Mouse (Mus musculus): Measurements from ENCODE around the gene Spata32. TPM values are rescaled to one million over a fixed set of nuclear protein-coding genes. Genes with fewer than 3 reads are reported as not detected.

Gene Spata32
- polyA plus RNA-seq, 1 experiment from 2014 or later, result 1.3 TPM

GRCm38 (mm10) chr11:103175688-103176442 is 42.4 kb downstream of the Spata32 start:
- no peak overlapping the region for H3K9ac ChIP-seq (ENCODE audit: low read depth, low read length)
- H3K4me1 ChIP-seq (ENCODE audit: control insufficient read depth, insufficient read depth, low read depth, low read length), result peaks cover 16% of the 10 kb centered on the region
- no peak for ATAC-seq
- no peaks in the 10 kb centered on the region for H3K36me3 ChIP-seq (ENCODE audit: control insufficient read depth, insufficient read depth, low read length)
- no peak overlapping the region for H3K4me2 ChIP-seq (ENCODE audit: low read length)
- H3K4me3 ChIP-seq (ENCODE audit: low read length), result no peak overlapping the region
- 75% methylated on average over 14 of the region's 14 CpGs for WGBS
- no peaks in the 10 kb centered on the region for H3K9me3 ChIP-seq (ENCODE audit: control insufficient read depth, low read length)
- H3K27me3 ChIP-seq (replicated peaks; ENCODE audit: control insufficient read depth, insufficient read depth, low read length), result no peaks in the 10 kb centered on the region
- no peak overlapping the region for H3K27ac ChIP-seq (ENCODE audit: low read depth, low read length)

- peaks cover 18% of the 10 kb centered on the region for H3K4me1 ChIP-seq (ENCODE audit: control insufficient read depth, insufficient read depth, low read depth, low read length)
- H3K36me3 ChIP-seq (ENCODE audit: control insufficient read depth, insufficient read depth, low read length), result no peaks in the 10 kb centered on the region
- WGBS, result 52% methylated on average over 8 of the region's 8 CpGs
- no peak overlapping the region; the same call in 1 of the 2 replicates for H3K9ac ChIP-seq (ENCODE audit: low read depth, low read length)
- no peak overlapping the region for H3K4me3 ChIP-seq (ENCODE audit: low read length)
- no peak overlapping the region for H3K27ac ChIP-seq (ENCODE audit: low read depth, low read length)
- no peaks in the 10 kb centered on the region for H3K9me3 ChIP-seq (ENCODE audit: control insufficient read depth, low read length)
- no peak for ATAC-seq
- no peak overlapping the region for H3K4me2 ChIP-seq (ENCODE audit: low read length)
- H3K27me3 ChIP-seq (replicated peaks; ENCODE audit: control insufficient read depth, insufficient read depth, low read length), result no peaks in the 10 kb centered on the region
These were observed 43.3 kb downstream of the Spata32 start for GRCm38 (mm10) chr11:103174891-103175391.

- ATAC-seq, result no peak
- H3K36me3 ChIP-seq (ENCODE audit: control insufficient read depth, insufficient read depth, low read length), result no peaks in the 10 kb centered on the region
- H3K27ac ChIP-seq (ENCODE audit: low read depth, low read length), result no peak overlapping the region
- no peaks in the 10 kb centered on the region for H3K27me3 ChIP-seq (replicated peaks; ENCODE audit: control insufficient read depth, insufficient read depth, low read length)
- H3K4me1 ChIP-seq (ENCODE audit: control insufficient read depth, insufficient read depth, low read depth, low read length), result peaks cover 20% of the 10 kb centered on the region
- no peak overlapping the region for H3K4me3 ChIP-seq (ENCODE audit: low read length)
- no peak overlapping the region for H3K9ac ChIP-seq (ENCODE audit: low read depth, low read length)
- H3K4me2 ChIP-seq (ENCODE audit: low read length), result no peak overlapping the region
- WGBS, result 76% methylated on average over 5 of the region's 5 CpGs
- H3K9me3 ChIP-seq (ENCODE audit: control insufficient read depth, low read length), result no peaks in the 10 kb centered on the region
These were observed 43.8 kb downstream of the Spata32 start for GRCm38 (mm10) chr11:103174411-103174832.

- H3K4me3 ChIP-seq (ENCODE audit: low read length), result no peak overlapping the region
- no peak for ATAC-seq
- no peak overlapping the region for H3K4me2 ChIP-seq (ENCODE audit: low read length)
- 89% methylated on average over 11 of the region's 11 CpGs for WGBS
- no peak overlapping the region for H3K27ac ChIP-seq (ENCODE audit: low read depth, low read length)
- no peaks in the 10 kb centered on the region for H3K36me3 ChIP-seq (ENCODE audit: control insufficient read depth, insufficient read depth, low read length)
- no peaks in the 10 kb centered on the region for H3K9me3 ChIP-seq (ENCODE audit: control insufficient read depth, low read length)
- H3K27me3 ChIP-seq (replicated peaks; ENCODE audit: control insufficient read depth, insufficient read depth, low read length), result no peaks in the 10 kb centered on the region
- H3K4me1 ChIP-seq (ENCODE audit: control insufficient read depth, insufficient read depth, low read depth, low read length), result peaks cover 25% of the 10 kb centered on the region
- H3K9ac ChIP-seq (ENCODE audit: low read depth, low read length), result no peak overlapping the region
These were observed 44.4 kb downstream of the Spata32 start for GRCm38 (mm10) chr11:103173771-103174344.

GRCm38 (mm10) chr11:103173041-103173770 is 45.0 kb downstream of the Spata32 start:
- H3K36me3 ChIP-seq (ENCODE audit: control insufficient read depth, insufficient read depth, low read length), result no peaks in the 10 kb centered on the region
- no peak overlapping the region for H3K27ac ChIP-seq (ENCODE audit: low read depth, low read length)
- WGBS, result 89% methylated on average over 7 of the region's 7 CpGs
- H3K4me2 ChIP-seq (ENCODE audit: low read length), result no peak overlapping the region; the same call in 1 of the 2 replicates
- H3K9ac ChIP-seq (ENCODE audit: low read depth, low read length), result no peak overlapping the region
- H3K4me1 ChIP-seq (ENCODE audit: control insufficient read depth, insufficient read depth, low read depth, low read length), result peaks cover 26% of the 10 kb centered on the region
- H3K4me3 ChIP-seq (ENCODE audit: low read length), result no peak overlapping the region
- H3K27me3 ChIP-seq (replicated peaks; ENCODE audit: control insufficient read depth, insufficient read depth, low read length), result no peaks in the 10 kb centered on the region
- H3K9me3 ChIP-seq (ENCODE audit: control insufficient read depth, low read length), result no peaks in the 10 kb centered on the region
- no peak for ATAC-seq

- H3K9me3 ChIP-seq (ENCODE audit: control insufficient read depth, low read length), result no peaks in the 10 kb centered on the region
- H3K4me2 ChIP-seq (ENCODE audit: low read length), result peak overlapping the region; percentile 79
- H3K27me3 ChIP-seq (replicated peaks; ENCODE audit: control insufficient read depth, insufficient read depth, low read length), result no peaks in the 10 kb centered on the region
- 73% methylated on average over 6 of the region's 6 CpGs for WGBS
- peak overlapping the region; percentile 53 for H3K9ac ChIP-seq (ENCODE audit: low read depth, low read length)
- no peak overlapping the region for H3K27ac ChIP-seq (ENCODE audit: low read depth, low read length)
- ATAC-seq, result no peak
- H3K36me3 ChIP-seq (ENCODE audit: control insufficient read depth, insufficient read depth, low read length), result no peaks in the 10 kb centered on the region
- peaks cover 26% of the 10 kb centered on the region for H3K4me1 ChIP-seq (ENCODE audit: control insufficient read depth, insufficient read depth, low read depth, low read length)
- H3K4me3 ChIP-seq (ENCODE audit: low read length), result peak overlapping the region; percentile 78
These were observed 45.7 kb downstream of the Spata32 start for GRCm38 (mm10) chr11:103172392-103173040.

- Histone ChIP-seq H3K36me3 (ENCODE audit: control insufficient read depth, insufficient read depth, low read length) (no peaks in the 10 kb centered on the region), H3K9me3 (ENCODE audit: control insufficient read depth, low read length) (no peaks in the 10 kb centered on the region), H3K4me3 (ENCODE audit: low read length) (peak overlapping the region; percentile 78), H3K27me3 (replicated peaks; ENCODE audit: control insufficient read depth, insufficient read depth, low read length) (no peaks in the 10 kb centered on the region), H3K4me1 (ENCODE audit: control insufficient read depth, insufficient read depth, low read depth, low read length) (peaks cover 26% of the 10 kb centered on the region), H3K4me2 (ENCODE audit: low read length) (peak overlapping the region; percentile 79), H3K9ac (ENCODE audit: low read depth, low read length) (peak overlapping the region; percentile 89), H3K27ac (ENCODE audit: low read depth, low read length) (no peak overlapping the region)
- no peak for ATAC-seq
- 52% methylated on average over 9 of the region's 9 CpGs for WGBS
These were observed 46.4 kb downstream of the Spata32 start for GRCm38 (mm10) chr11:103171703-103172391.

- H3K4me2 ChIP-seq (ENCODE audit: low read length), result peak overlapping the region; percentile 79
- H3K9me3 ChIP-seq (ENCODE audit: control insufficient read depth, low read length), result no peaks in the 10 kb centered on the region
- peaks cover 26% of the 10 kb centered on the region for H3K4me1 ChIP-seq (ENCODE audit: control insufficient read depth, insufficient read depth, low read depth, low read length)
- H3K4me3 ChIP-seq (ENCODE audit: low read length), result peak overlapping the region; percentile 78
- H3K27ac ChIP-seq (ENCODE audit: low read depth, low read length), result peak overlapping the region; percentile 74; the same call in 1 of the 2 replicates
- peak overlapping the region; percentile 89 for H3K9ac ChIP-seq (ENCODE audit: low read depth, low read length)
- no peaks in the 10 kb centered on the region for H3K36me3 ChIP-seq (ENCODE audit: control insufficient read depth, insufficient read depth, low read length)
- ATAC-seq, result 0 out of 2 replicates have a peak, but pooled peaks have one; percentile 12
- WGBS, result 2% methylated on average over 22 of the region's 23 CpGs
- no peaks in the 10 kb centered on the region for H3K27me3 ChIP-seq (replicated peaks; ENCODE audit: control insufficient read depth, insufficient read depth, low read length)
These were observed 47.0 kb downstream of the Spata32 start for GRCm38 (mm10) chr11:103171286-103171620.
